ENCODE assay signal across 9 mouse cellular contexts in the genomic region with DNA sequence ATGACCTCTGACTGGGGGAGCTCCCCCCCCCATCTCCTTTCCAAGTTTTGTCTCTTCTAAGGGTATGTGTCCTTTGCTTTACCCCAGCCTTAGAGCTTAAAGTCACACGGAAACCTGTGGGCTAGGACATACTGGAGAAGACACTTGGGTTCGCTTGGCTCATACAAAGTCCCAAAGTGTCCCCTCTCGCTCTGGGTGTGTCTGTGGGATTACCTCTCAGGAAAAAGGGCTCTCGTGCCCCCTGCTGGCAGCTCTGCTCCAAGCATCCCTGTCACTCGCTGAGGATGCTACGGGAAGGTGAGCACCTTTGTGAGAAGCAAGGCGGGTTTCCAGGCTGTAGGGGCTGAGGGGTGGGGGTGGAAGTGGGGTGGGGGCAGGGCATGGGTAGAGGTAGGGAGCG. TPM values are rescaled to one million over a fixed set of nuclear protein-coding genes. Genes with fewer than 3 reads are reported as not detected.
DNase-seq lines count a peak whose midpoint lies in the region; ATAC-seq and TF ChIP-seq lines count a peak whose summit lies in the region.
"Had no signal": no experiment of that assay in that cellular context is flagged by ENCODE, and none has a peak within 500 bp of the region (broad histone marks: within the 10 kb centered on the region; RNA-seq: fewer than 3 reads in every experiment).

No protein-coding gene starts in this region.

- no peaks in the 10 kb centered on the region for H3K9me3 ChIP-seq in forebrain, embryonic 14.5 days (replicated peaks; ENCODE audit: control insufficient read depth, low read length)
- H3K9me3 ChIP-seq in hindbrain, embryonic 14.5 days (ENCODE audit: control insufficient read depth, low read length), result no peaks in the 10 kb centered on the region
- H3K9me3 ChIP-seq in midbrain, postnatal 0 days (ENCODE audit: low read length), result no peaks in the 10 kb centered on the region
- H3K9me3 ChIP-seq: embryonic facial prominence, embryonic 13.5 days had no signal

- H3K27ac ChIP-seq in forebrain, embryonic 14.5 days (ENCODE audit: low read depth, low read length), result no peak overlapping the region
- no peak overlapping the region for H3K27ac ChIP-seq in hindbrain, embryonic 14.5 days
- H3K27ac ChIP-seq in midbrain, postnatal 0 days (ENCODE audit: low read depth, low read length), result no peak overlapping the region
- H3K27ac ChIP-seq: embryonic facial prominence, embryonic 13.5 days had no signal

- peak; percentile 85 for TF ChIP-seq CTCF in midbrain, postnatal 0 days (IDR thresholded peaks at IDR 0.05)

- intact Hi-C loops in left cerebral cortex, postnatal 14 days (cut with DNase I), result loop anchor here (1.0 to 5.0 kb wide), 2 partner anchors 58 to 157 kb away; partner anchors contain the start of gene Map3k14

- no peaks in the 10 kb centered on the region for H3K27me3 ChIP-seq in forebrain, embryonic 14.5 days (replicated peaks; ENCODE audit: control insufficient read depth, insufficient read depth, low read length)
- H3K27me3 ChIP-seq in hindbrain, embryonic 14.5 days (ENCODE audit: control insufficient read depth, insufficient read depth, low read length), result no peaks in the 10 kb centered on the region
- no peaks in the 10 kb centered on the region for H3K27me3 ChIP-seq in midbrain, postnatal 0 days (ENCODE audit: insufficient read depth, low read length)
- H3K27me3 ChIP-seq: embryonic facial prominence, embryonic 13.5 days had no signal

- H3K4me3 ChIP-seq in forebrain, embryonic 14.5 days (ENCODE audit: low read depth, low read length), result no peak overlapping the region
- H3K4me3 ChIP-seq in hindbrain, embryonic 14.5 days (replicated peaks; ENCODE audit: low read length), result no peak overlapping the region
- no peak overlapping the region for H3K4me3 ChIP-seq in midbrain, postnatal 0 days (ENCODE audit: low read depth, low read length)
- H3K4me3 ChIP-seq: embryonic facial prominence, embryonic 13.5 days had no signal

- peak; percentile 66 for DNase-seq in ovary, postnatal 14 days (ENCODE audit: low spot score)
- no peak for DNase-seq in ovary, postnatal 10 days (ENCODE audit: low spot score)
- DNase-seq in c-Kit-positive CD71-negative TER-119-negative erythroid progenitor cells, embryonic 14.5 days (ENCODE audit: low read depth), result peak; percentile 66
- DNase-seq in forebrain, embryonic 14.5 days (ENCODE audit: low spot score), result peak; percentile 85
- peak; percentile 82 for DNase-seq in hindbrain, embryonic 14.5 days (ENCODE audit: low spot score)
- DNase-seq in left cerebral cortex, postnatal 14 days (ENCODE audit: low spot score in 2 of 2), result peak; percentile 60 to 80
- peak; percentile 87 for DNase-seq in midbrain, postnatal 0 days (ENCODE audit: low spot score)
- peak; percentile 46 to 72 for DNase-seq in thymus, postnatal 10 days (ENCODE audit: low spot score in 2 of 2)

- H3K9ac ChIP-seq in forebrain, embryonic 14.5 days (ENCODE audit: low read length), result no peak overlapping the region
- no peak overlapping the region for H3K9ac ChIP-seq in hindbrain, embryonic 14.5 days
- no peak overlapping the region for H3K9ac ChIP-seq in midbrain, postnatal 0 days (replicated peaks; ENCODE audit: low read length, poor library complexity, severe bottlenecking)
- H3K9ac ChIP-seq: embryonic facial prominence, embryonic 13.5 days had no signal

- peak overlapping the region; percentile 1; the same call in 1 of the 2 replicates for H3K4me2 ChIP-seq in forebrain, embryonic 14.5 days (ENCODE audit: low read length)
- no peak overlapping the region for H3K4me2 ChIP-seq in hindbrain, embryonic 14.5 days (replicated peaks)
- H3K4me2 ChIP-seq in midbrain, postnatal 0 days (ENCODE audit: low read depth, low read length, poor library complexity, severe bottlenecking), result no peak overlapping the region
- H3K4me2 ChIP-seq: embryonic facial prominence, embryonic 13.5 days had no signal

- H3K36me3 ChIP-seq in forebrain, embryonic 14.5 days (ENCODE audit: control insufficient read depth, insufficient read depth, low read length), result no peaks in the 10 kb centered on the region
- H3K36me3 ChIP-seq in hindbrain, embryonic 14.5 days (replicated peaks; ENCODE audit: control insufficient read depth, insufficient read depth), result no peaks in the 10 kb centered on the region
- H3K36me3 ChIP-seq in midbrain, postnatal 0 days (ENCODE audit: insufficient read depth, low read length), result no peaks in the 10 kb centered on the region
- H3K36me3 ChIP-seq: embryonic facial prominence, embryonic 13.5 days had no signal

- peak; percentile 55; the same call in 1 of the 2 replicates for ATAC-seq in forebrain, embryonic 14.5 days
- ATAC-seq in hindbrain, embryonic 14.5 days (ENCODE audit: low FRiP score), result peak; percentile 51; the same call in 1 of the 2 replicates
- ATAC-seq in midbrain, postnatal 0 days (ENCODE audit: low FRiP score), result no peak; the same call in 1 of the 2 replicates

- WGBS in forebrain, embryonic 14.5 days, result 11% methylated on average over 8 of the region's 8 CpGs
- 13% methylated on average over 8 of the region's 8 CpGs for WGBS in hindbrain, embryonic 14.5 days
- 14% methylated on average over 8 of the region's 8 CpGs for WGBS in midbrain, postnatal 0 days

- H3K4me1 ChIP-seq in forebrain, embryonic 14.5 days (ENCODE audit: control insufficient read depth, insufficient read depth, low read length), result peaks cover 3% of the 10 kb centered on the region; the same call in 1 of the 2 replicates
- H3K4me1 ChIP-seq in hindbrain, embryonic 14.5 days (replicated peaks; ENCODE audit: control insufficient read depth, insufficient read depth, low read length), result no peaks in the 10 kb centered on the region
- no peaks in the 10 kb centered on the region for H3K4me1 ChIP-seq in midbrain, postnatal 0 days (ENCODE audit: insufficient read depth, low read length)

RNA-seq across cellular contexts. Expression of gene Arhgap27, which starts 38.3 kb away (rescaled TPM):
- polyA plus RNA-seq in forebrain, embryonic 14.5 days (2014; fragmentation: Nextera tagmentation; extraction: Ambion mirVana), result 1.5 and 2.3 TPM in 2 replicates
- 3.9 and 5.4 TPM in 2 replicates for polyA plus RNA-seq in hindbrain, embryonic 14.5 days (2014; fragmentation: Nextera tagmentation; extraction: Ambion mirVana)
- 10 to 100 TPM; 10.8 to 12.4 TPM for total RNA-seq in left cerebral cortex, postnatal 14 days (2021)
- 7.6 and 7.9 TPM in 2 replicates for total RNA-seq in midbrain, postnatal 0 days (2014; rRNA removed)
- polyA plus RNA-seq in midbrain, postnatal 0 days (2015; fragmentation: Nextera tagmentation; extraction: Ambion mirVana), result 4.9 and 6.2 TPM in 2 replicates

RNA-seq across cellular contexts. Expression of gene Map3k14, which starts 57.9 kb away (rescaled TPM):
- polyA plus RNA-seq in forebrain, embryonic 14.5 days (2014; fragmentation: Nextera tagmentation; extraction: Ambion mirVana), result 1.7 and 2.7 TPM in 2 replicates
- 2.9 and 4.0 TPM in 2 replicates for polyA plus RNA-seq in hindbrain, embryonic 14.5 days (2014; fragmentation: Nextera tagmentation; extraction: Ambion mirVana)
- total RNA-seq in left cerebral cortex, postnatal 14 days (2021), result 1 to 10 TPM; 2.6 to 3.8 TPM
- 4.8 and 6.1 TPM in 2 replicates for total RNA-seq in midbrain, postnatal 0 days (2014; rRNA removed)
- 1.5 and 1.7 TPM in 2 replicates for polyA plus RNA-seq in midbrain, postnatal 0 days (2015; fragmentation: Nextera tagmentation; extraction: Ambion mirVana)
